Mouse (Mus musculus): ENCODE data around the gene Sos1. TPM values are rescaled to one million over a fixed set of nuclear protein-coding genes. Genes with fewer than 3 reads are reported as not detected.
"Not testable (repeated sequence)": the region's sequence is repeated elsewhere in the genome, so short reads cannot be mapped to it uniquely, and the experiment has no call there.

The Sos1 gene
- polyA plus RNA-seq, 1 experiment = 1.3 TPM

DNA sequence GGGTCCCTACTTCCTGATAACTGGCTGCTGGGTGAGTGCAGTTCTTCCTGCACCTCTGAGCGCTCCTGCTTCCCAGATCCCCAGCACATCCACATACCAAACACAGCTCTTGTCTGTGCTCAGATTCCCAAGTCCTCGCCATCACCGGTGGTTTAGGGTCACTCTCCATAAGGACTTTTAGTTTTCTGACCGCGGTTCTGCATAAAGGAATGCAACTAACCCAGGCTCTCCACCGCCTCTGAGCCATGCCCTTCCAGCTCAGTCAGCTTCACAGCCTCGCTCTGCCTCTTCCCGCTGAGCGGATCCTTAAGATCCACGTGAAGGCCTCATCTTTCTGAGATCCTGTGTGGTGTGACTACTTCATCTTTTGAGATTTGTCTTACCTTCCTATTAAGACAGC lies 90.2 kb downstream of the Sos1 start:
- no peaks in the 10 kb centered on the region for H3K9me3 ChIP-seq
- no peak for TF ChIP-seq GATA1 (IDR thresholded peaks at IDR 0.05; ENCODE audit: borderline replicate concordance, low read length)
- no peak for TF ChIP-seq FLI1 (IDR thresholded peaks at IDR 0.05; ENCODE audit: low read length)
- H3K4me1 ChIP-seq = peaks cover 11% of the 10 kb centered on the region
- no peak overlapping the region for H3K4me3 ChIP-seq (replicated peaks)
- no peaks in the 10 kb centered on the region for H3K36me3 ChIP-seq (replicated peaks; ENCODE audit: low read length)
- H3K27me3 ChIP-seq (replicated peaks) = peaks cover 50% of the 10 kb centered on the region

- no peaks in the 10 kb centered on the region for H3K36me3 ChIP-seq (replicated peaks; ENCODE audit: low read length)
- no peak for TF ChIP-seq GATA1 (IDR thresholded peaks at IDR 0.05; ENCODE audit: borderline replicate concordance, low read length)
- TF ChIP-seq FLI1 (IDR thresholded peaks at IDR 0.05; ENCODE audit: low read length) = no peak
- peaks cover 71% of the 10 kb centered on the region for H3K27me3 ChIP-seq (replicated peaks)
- H3K4me1 ChIP-seq = peaks cover 6% of the 10 kb centered on the region
- no peak overlapping the region for H3K4me3 ChIP-seq (replicated peaks)
- H3K9me3 ChIP-seq = no peaks in the 10 kb centered on the region
Observed at GRCm38 (mm10) chr17:80385671-80386070, 94.6 kb downstream of the Sos1 start.

DNA sequence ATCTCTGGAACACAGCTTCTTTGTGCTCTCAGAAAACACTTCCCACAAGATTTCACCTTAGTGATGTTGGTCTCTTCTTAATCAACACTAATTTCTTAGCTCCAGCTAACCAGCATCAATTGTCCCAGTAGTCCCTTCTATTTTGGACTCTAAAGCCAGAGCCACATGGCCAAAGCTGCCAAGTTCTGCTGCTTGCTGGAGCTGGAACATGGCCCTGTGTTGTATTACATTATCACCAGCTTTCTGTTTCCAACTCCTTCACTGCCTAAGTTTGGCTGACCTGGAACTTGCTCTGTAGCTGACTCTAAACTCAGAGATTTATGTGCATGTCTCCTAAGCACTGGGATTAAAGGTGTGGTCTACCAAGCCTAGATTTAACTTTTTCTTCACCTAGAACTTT lies 101.9 kb downstream of the Sos1 start:
- H3K4me1 ChIP-seq; H3K36me3 ChIP-seq (replicated peaks; ENCODE audit: low read length); H3K4me3 ChIP-seq (replicated peaks): not testable (repeated sequence)
- Histone ChIP-seq H3K9me3 (peaks cover 11% of the 10 kb centered on the region), H3K27me3 (replicated peaks) (peaks cover 53% of the 10 kb centered on the region)

DNA sequence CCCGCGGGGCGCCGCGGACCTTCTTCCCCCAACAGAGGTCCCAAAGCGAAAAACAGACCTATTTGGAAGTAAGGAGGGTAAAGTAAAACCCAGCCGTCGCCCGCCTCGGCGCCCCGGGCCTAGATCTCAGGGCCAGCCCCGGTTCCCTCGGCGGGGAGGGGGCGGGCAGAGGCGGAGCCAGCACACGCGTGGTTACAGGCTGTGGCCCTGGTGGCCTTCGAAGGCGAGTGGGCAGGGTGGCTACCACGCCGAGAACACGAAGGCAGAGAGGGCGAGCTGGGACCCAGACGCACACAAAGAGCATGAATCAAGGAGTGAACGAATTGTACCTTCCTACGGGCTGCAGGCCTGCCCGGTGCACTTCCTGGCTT lies 106.5 kb downstream of the Sos1 start:
- TF ChIP-seq GATA1 (IDR thresholded peaks at IDR 0.05; ENCODE audit: borderline replicate concordance, low read length) = no peak
- no peak for TF ChIP-seq FLI1 (IDR thresholded peaks at IDR 0.05; ENCODE audit: low read length)
- peaks cover 72% of the 10 kb centered on the region for H3K27me3 ChIP-seq (replicated peaks)
- H3K4me3 ChIP-seq (replicated peaks) = peak overlapping the region; percentile 92
- no peaks in the 10 kb centered on the region for H3K36me3 ChIP-seq (replicated peaks; ENCODE audit: low read length)
- H3K4me1 ChIP-seq = peaks cover 14% of the 10 kb centered on the region
- peaks cover 17% of the 10 kb centered on the region for H3K9me3 ChIP-seq

DNA sequence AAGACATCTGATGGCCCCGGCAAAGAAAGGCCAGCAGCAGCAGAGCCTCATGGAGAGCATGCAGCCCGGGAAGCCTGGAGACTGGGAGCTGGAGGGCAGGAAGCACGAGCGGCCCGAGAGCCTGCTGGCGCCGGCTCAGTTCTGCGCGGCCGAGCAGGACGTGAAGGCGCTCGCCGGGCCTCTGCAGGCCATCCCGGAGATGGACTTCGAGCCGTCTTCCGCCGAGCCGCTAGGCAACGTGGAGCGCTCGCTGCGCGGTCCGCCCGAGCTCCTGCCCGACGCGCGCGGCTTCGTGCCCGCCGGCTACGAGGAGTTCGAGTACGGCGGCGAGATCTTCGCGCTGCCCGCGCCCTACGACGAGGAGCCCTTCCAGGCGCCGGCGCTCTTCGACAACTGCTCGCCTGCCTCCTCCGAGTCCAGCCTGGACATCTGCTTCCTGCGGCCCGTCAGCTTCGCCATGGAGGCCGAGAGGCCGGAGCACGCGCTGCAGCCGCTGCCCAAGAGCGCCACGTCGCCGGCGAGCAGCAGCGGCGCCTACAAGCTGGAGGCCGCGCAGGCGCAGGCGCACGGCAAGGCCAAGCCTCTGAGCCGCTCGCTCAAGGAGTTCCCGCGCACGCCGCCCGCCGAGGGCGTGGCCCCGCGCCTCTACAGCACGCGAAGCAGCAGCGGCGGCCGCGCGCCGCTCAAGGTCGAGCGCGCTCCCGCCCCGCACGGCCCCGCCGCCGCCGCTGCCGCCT lies 107.1 kb downstream of the Sos1 start, which contains the start of gene Gm10190:
Gene Gm10190 (minus strand): TSS at position 553 of the 737 bp plus-strand sequence.
- H3K27me3 ChIP-seq (replicated peaks) = peaks cover 74% of the 10 kb centered on the region
- H3K9me3 ChIP-seq = peaks cover 17% of the 10 kb centered on the region
- H3K4me1 ChIP-seq = peaks cover 14% of the 10 kb centered on the region
- no peaks in the 10 kb centered on the region for H3K36me3 ChIP-seq (replicated peaks; ENCODE audit: low read length)
- peak within 1 kb of the TSS; percentile 92 for H3K4me3 ChIP-seq (replicated peaks)
- TF ChIP-seq GATA1 (IDR thresholded peaks at IDR 0.05; ENCODE audit: borderline replicate concordance, low read length) (no peak), FLI1 (IDR thresholded peaks at IDR 0.05; ENCODE audit: low read length) (no peak)

DNA sequence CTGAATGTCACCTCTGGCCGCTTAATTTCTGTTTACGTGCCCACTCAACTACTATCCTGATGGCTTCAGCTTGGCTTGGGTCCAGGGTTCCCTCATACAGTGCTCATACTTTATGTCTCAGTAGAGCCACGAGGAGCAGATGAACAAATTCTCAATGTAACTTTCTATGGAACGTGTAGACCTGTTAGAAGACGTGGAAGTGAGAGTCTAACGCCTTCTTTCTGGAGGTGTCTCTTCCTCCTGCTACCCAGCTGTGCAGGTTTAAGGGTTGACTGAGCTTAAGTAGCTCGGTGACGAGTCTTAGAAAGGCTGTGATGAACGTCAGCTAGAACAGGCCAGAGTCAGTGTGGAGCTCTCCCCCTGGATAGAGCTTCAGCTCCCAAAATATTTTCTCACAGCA lies 111.6 kb downstream of the Sos1 start:
- Histone ChIP-seq H3K27me3 (replicated peaks) (peaks cover 42% of the 10 kb centered on the region), H3K4me3 (replicated peaks) (no peak overlapping the region), H3K36me3 (replicated peaks; ENCODE audit: low read length) (no peaks in the 10 kb centered on the region), H3K4me1 (peaks cover 10% of the 10 kb centered on the region), H3K9me3 (peaks cover 15% of the 10 kb centered on the region)
- TF ChIP-seq GATA1 (IDR thresholded peaks at IDR 0.05; ENCODE audit: borderline replicate concordance, low read length) (no peak), FLI1 (IDR thresholded peaks at IDR 0.05; ENCODE audit: low read length) (no peak)

- Histone ChIP-seq H3K36me3 (replicated peaks; ENCODE audit: low read length) (no peaks in the 10 kb centered on the region), H3K27me3 (replicated peaks) (peaks cover 31% of the 10 kb centered on the region), H3K4me3 (replicated peaks) (no peak overlapping the region), H3K9me3 (peaks cover 20% of the 10 kb centered on the region), H3K4me1 (no peaks in the 10 kb centered on the region)
- no peak for TF ChIP-seq FLI1 (IDR thresholded peaks at IDR 0.05; ENCODE audit: low read length)
- TF ChIP-seq GATA1 (IDR thresholded peaks at IDR 0.05; ENCODE audit: borderline replicate concordance, low read length) = no peak
Observed at GRCm38 (mm10) chr17:80367276-80367675, 113.0 kb downstream of the Sos1 start.

- Histone ChIP-seq H3K27me3 (replicated peaks) (peaks cover 20% of the 10 kb centered on the region), H3K4me1 (no peaks in the 10 kb centered on the region), H3K4me3 (replicated peaks) (no peak overlapping the region), H3K36me3 (replicated peaks; ENCODE audit: low read length) (no peaks in the 10 kb centered on the region), H3K9me3 (peaks cover 23% of the 10 kb centered on the region)
- no peak for TF ChIP-seq GATA1 (IDR thresholded peaks at IDR 0.05; ENCODE audit: borderline replicate concordance, low read length)
- TF ChIP-seq FLI1 (IDR thresholded peaks at IDR 0.05; ENCODE audit: low read length) = no peak
Observed at GRCm38 (mm10) chr17:80360245-80360644, 120.0 kb downstream of the Sos1 start.

- H3K9me3 ChIP-seq = peaks cover 9% of the 10 kb centered on the region; the same call in 1 of the 2 replicates
- no peaks in the 10 kb centered on the region for H3K4me1 ChIP-seq
- H3K36me3 ChIP-seq (replicated peaks; ENCODE audit: low read length) = no peaks in the 10 kb centered on the region
- TF ChIP-seq FLI1 (IDR thresholded peaks at IDR 0.05; ENCODE audit: low read length) (no peak), GATA1 (IDR thresholded peaks at IDR 0.05; ENCODE audit: borderline replicate concordance, low read length) (no peak)
- no peak overlapping the region for H3K4me3 ChIP-seq (replicated peaks)
- peaks cover 10% of the 10 kb centered on the region for H3K27me3 ChIP-seq (replicated peaks)
Observed at GRCm38 (mm10) chr17:80347234-80347633, 133.0 kb downstream of the Sos1 start.

- peaks cover 9% of the 10 kb centered on the region; the same call in 1 of the 2 replicates for H3K9me3 ChIP-seq
- H3K4me1 ChIP-seq = no peaks in the 10 kb centered on the region
- no peak for TF ChIP-seq FLI1 (IDR thresholded peaks at IDR 0.05; ENCODE audit: low read length)
- no peak for TF ChIP-seq GATA1 (IDR thresholded peaks at IDR 0.05; ENCODE audit: borderline replicate concordance, low read length)
- H3K36me3 ChIP-seq (replicated peaks; ENCODE audit: low read length) = no peaks in the 10 kb centered on the region
- H3K27me3 ChIP-seq (replicated peaks) = peaks cover 10% of the 10 kb centered on the region
- H3K4me3 ChIP-seq (replicated peaks) = no peak overlapping the region
Observed at GRCm38 (mm10) chr17:80346591-80347125, 133.6 kb downstream of the Sos1 start.

Data from megakaryocyte, embryonic 14.5 days (primary cell).